Mouse (Mus musculus) stomach, postnatal 0 days (tissue): ENCODE measurements around the gene Zic4. TPM values are rescaled to one million over a fixed set of nuclear protein-coding genes. Genes with fewer than 3 reads are reported as not detected.
A peak's percentile ranks its signal among the peaks of the same experiment; 100 is the strongest.

Experiments used
- ATAC-seq: fragments of 200-750 bp; cut with Nextera tagmentation; 2 replicates; pipeline ENCODE4 v1.8.0; 2017; ENCODE audit not compliant: low FRiP score, low TSS enrichment
- DNase-seq: peaks from one replicate; pipeline ENCODE4 v3.0.0-alpha.2; 2016; ENCODE audit warnings: low spot score
- H3K27ac ChIP-seq: fragments of 300-500 bp; sonication (generic); replicated peaks from 2 replicates; pipeline ENCODE4 v1.5.1; 2014; ENCODE audit warnings: mild to moderate bottlenecking, control low read depth
- H3K27me3 ChIP-seq: fragments of 300-500 bp; sonication (generic); 2 replicates; pipeline ENCODE4 v1.6.1; 2014; ENCODE audit warnings: low read length; ENCODE audit not compliant: control insufficient read depth, insufficient read depth
- H3K36me3 ChIP-seq: fragments of 300-500 bp; sonication (generic); 2 replicates; pipeline ENCODE4 v1.6.1; 2014; ENCODE audit warnings: low read length, mixed read lengths; ENCODE audit not compliant: control insufficient read depth, insufficient read depth
- H3K4me1 ChIP-seq: fragments of 300-500 bp; sonication (generic); replicated peaks from 2 replicates; pipeline ENCODE4 v1.6.1; 2014; ENCODE audit warnings: antibody characterized with exemption; ENCODE audit not compliant: control insufficient read depth, insufficient read depth
- H3K4me2 ChIP-seq: fragments of 300-500 bp; sonication (generic); replicated peaks from 2 replicates; pipeline ENCODE4 v1.6.1; 2014; ENCODE audit warnings: low read depth, mild to moderate bottlenecking, control low read depth, moderate library complexity
- H3K4me3 ChIP-seq: fragments of 300-500 bp; sonication (generic); 2 replicates; pipeline ENCODE4 v1.5.1; 2014; ENCODE audit warnings: low read depth, low read length, control low read depth
- H3K9ac ChIP-seq: fragments of 300-500 bp; sonication (generic); 2 replicates; pipeline ENCODE4 v1.6.1; 2014; ENCODE audit warnings: mild to moderate bottlenecking, low read length, control low read depth, mixed read lengths
- H3K9me3 ChIP-seq: fragments of 300-500 bp; sonication (generic); 2 replicates; pipeline ENCODE4 v1.6.1; 2016; ENCODE audit warnings: low read length; ENCODE audit not compliant: control insufficient read depth
- CTCF ChIP-seq: IDR thresholded peaks from 2 replicates; pipeline ENCODE4 v1.5.1; 2016; ENCODE audit warnings: antibody characterized with exemption, low read depth, mild to moderate bottlenecking, moderate library complexity
- EP300 ChIP-seq: optimal IDR thresholded peaks from 2 replicates; pipeline ENCODE3; 2016; ENCODE audit warnings: antibody characterized with exemption
- WGBS: fragments of 180-500 bp; shearing (Covaris S2); extraction: QIAGEN DNeasy Blood & Tissue Kit; methylation state at CpG from one replicate; pipeline ENCODE4 v1.1.7; 2014; 5-methylcytosine and 5-hydroxymethylcytosine counted together
- polyA plus RNA-seq: library from polyadenylated mRNA; unstranded; fragments of >200 nt; fragmentation: Nextera tagmentation; extraction: Ambion mirVana; gene quantifications from 2 replicates; pipeline ENCODE4 v1.2.1, GENCODE M21; 2015

Zic4 gene
- not detected in 2 replicates for polyA plus RNA-seq

GRCm38 (mm10) chr9:91361856-91362601 is at the start of gene Zic4:
Zic4 (plus strand) TSS chr9:91362413.
- 1% methylated on average over 45 of the region's 45 CpGs for WGBS
- Histone ChIP-seq H3K4me1 (no peaks in the 10 kb centered on the region; the same call in 1 of the 2 replicates), H3K27me3 (peaks cover 32% of the 10 kb centered on the region), H3K36me3 (no peaks in the 10 kb centered on the region), H3K9ac (no peak within 1 kb of the TSS), H3K9me3 (no peaks in the 10 kb centered on the region), H3K4me3 (peak within 1 kb of the TSS; percentile 42), H3K27ac (no peak within 1 kb of the TSS), H3K4me2 (peak within 1 kb of the TSS; percentile 53)
- TF ChIP-seq EP300: no peak
- no peak for TF ChIP-seq CTCF
- DNase-seq: no peak
- ATAC-seq: 0 out of 2 replicates have a peak, but pooled peaks have one; percentile 24

GRCm38 (mm10) chr9:91347591-91347990 is 14.6 kb upstream of the Zic4 start:
- Histone ChIP-seq H3K4me3 (no peak overlapping the region), H3K36me3 (no peaks in the 10 kb centered on the region), H3K9ac (no peak overlapping the region), H3K4me1 (no peaks in the 10 kb centered on the region), H3K9me3 (no peaks in the 10 kb centered on the region), H3K4me2 (no peak overlapping the region), H3K27ac (no peak overlapping the region), H3K27me3 (peaks cover 8% of the 10 kb centered on the region)
- ATAC-seq (no peak), DNase-seq (no peak)
- TF ChIP-seq CTCF: no peak
- no peak for TF ChIP-seq EP300
- WGBS: 60% methylated on average over 2 of the region's 2 CpGs

GRCm38 (mm10) chr9:91348746-91349145 is 13.5 kb upstream of the Zic4 start:
- ATAC-seq (no peak), DNase-seq (no peak)
- peaks cover 12% of the 10 kb centered on the region for H3K27me3 ChIP-seq
- H3K4me1 ChIP-seq: no peaks in the 10 kb centered on the region
- TF ChIP-seq EP300: no peak
- no peak for TF ChIP-seq CTCF
- H3K4me3 ChIP-seq: no peak overlapping the region
- no peak overlapping the region for H3K4me2 ChIP-seq
- no peaks in the 10 kb centered on the region for H3K36me3 ChIP-seq
- H3K27ac ChIP-seq: no peak overlapping the region
- H3K9me3 ChIP-seq: no peaks in the 10 kb centered on the region
- WGBS: 35% methylated on average over 1 of the region's 1 CpGs
- H3K9ac ChIP-seq: no peak overlapping the region

GRCm38 (mm10) chr9:91350211-91350791 is 11.9 kb upstream of the Zic4 start:
- 2% methylated on average over 16 of the region's 16 CpGs for WGBS
- H3K27ac ChIP-seq: no peak overlapping the region
- DNase-seq (no peak), ATAC-seq (no peak)
- no peaks in the 10 kb centered on the region for H3K9me3 ChIP-seq
- no peaks in the 10 kb centered on the region for H3K36me3 ChIP-seq
- H3K4me2 ChIP-seq: no peak overlapping the region
- no peak overlapping the region for H3K4me3 ChIP-seq
- H3K9ac ChIP-seq: no peak overlapping the region
- TF ChIP-seq EP300 (no peak), CTCF (no peak)
- H3K4me1 ChIP-seq: no peaks in the 10 kb centered on the region
- H3K27me3 ChIP-seq: peaks cover 19% of the 10 kb centered on the region

GRCm38 (mm10) chr9:91350861-91351291 is 11.3 kb upstream of the Zic4 start:
- Histone ChIP-seq H3K4me3 (no peak overlapping the region), H3K9me3 (no peaks in the 10 kb centered on the region), H3K27me3 (peaks cover 19% of the 10 kb centered on the region), H3K4me2 (no peak overlapping the region), H3K4me1 (no peaks in the 10 kb centered on the region), H3K27ac (no peak overlapping the region), H3K9ac (no peak overlapping the region), H3K36me3 (no peaks in the 10 kb centered on the region)
- TF ChIP-seq EP300 (no peak), CTCF (no peak)
- DNase-seq (no peak), ATAC-seq (no peak)
- 2% methylated on average over 14 of the region's 14 CpGs for WGBS

- no peaks in the 10 kb centered on the region for H3K36me3 ChIP-seq
- H3K9ac ChIP-seq: no peak overlapping the region
- DNase-seq (no peak), ATAC-seq (no peak)
- 4% methylated on average over 5 of the region's 5 CpGs for WGBS
- H3K4me2 ChIP-seq: no peak overlapping the region
- peaks cover 24% of the 10 kb centered on the region for H3K27me3 ChIP-seq
- H3K4me1 ChIP-seq: no peaks in the 10 kb centered on the region
- H3K27ac ChIP-seq: no peak overlapping the region
- no peak overlapping the region for H3K4me3 ChIP-seq
- no peaks in the 10 kb centered on the region for H3K9me3 ChIP-seq
- no peak for TF ChIP-seq EP300
- no peak for TF ChIP-seq CTCF
Observed at GRCm38 (mm10) chr9:91351361-91351760, 10.9 kb upstream of the Zic4 start.
